Mouse (Mus musculus) lung, adult 2 months (tissue): ENCODE results near the gene Ifitm5. TPM values are rescaled to one million over a fixed set of nuclear protein-coding genes. Genes with fewer than 3 reads are reported as not detected.
A peak's percentile ranks its signal among the peaks of the same experiment; 100 is the strongest.

ENCODE experiments used
- DNase-seq: peaks from one replicate; pipeline ENCODE4 v3.0.0; 2022
- H3K4me1 ChIP-seq: fragments of 200-500 bp; 2 replicates; pipeline ENCODE4 v1.6.1; 2011; ENCODE audit warnings: low read length; ENCODE audit not compliant: control insufficient read depth, insufficient read depth
- H3K4me3 ChIP-seq: fragments of 200-500 bp; replicated peaks from 2 replicates; pipeline ENCODE3; 2011; ENCODE audit warnings: low read depth, mild to moderate bottlenecking, control low read depth, low read length; ENCODE audit errors: extremely low read depth
- CTCF ChIP-seq: fragments of 200-500 bp; IDR thresholded peaks from 2 replicates; pipeline ENCODE4 v1.5.1; 2011; ENCODE audit warnings: mild to moderate bottlenecking, low read length, control low read depth; ENCODE audit not compliant: insufficient read depth
- POLR2A ChIP-seq: fragments of 200-500 bp; IDR thresholded peaks from 2 replicates; pipeline ENCODE4 v1.6.1; 2011; ENCODE audit warnings: low read depth, mild to moderate bottlenecking, control low read depth, low read length, borderline replicate concordance; ENCODE audit errors: extremely low read depth
- WGBS: fragments of 180-500 bp; shearing (Covaris S2); methylation state at CpG from one replicate; pipeline ENCODE4 v1.1.7; 2018; 5-methylcytosine and 5-hydroxymethylcytosine counted together
- polyA plus RNA-seq: library from polyadenylated mRNA; depleted of rRNA; stranded (reverse); fragments of >200 nt; gene quantifications from 2 replicates; pipeline ENCODE4 v1.2.3, GENCODE M21; 2012

Ifitm5 gene
- polyA plus RNA-seq, 1 experiment = 3.2 TPM

DNA sequence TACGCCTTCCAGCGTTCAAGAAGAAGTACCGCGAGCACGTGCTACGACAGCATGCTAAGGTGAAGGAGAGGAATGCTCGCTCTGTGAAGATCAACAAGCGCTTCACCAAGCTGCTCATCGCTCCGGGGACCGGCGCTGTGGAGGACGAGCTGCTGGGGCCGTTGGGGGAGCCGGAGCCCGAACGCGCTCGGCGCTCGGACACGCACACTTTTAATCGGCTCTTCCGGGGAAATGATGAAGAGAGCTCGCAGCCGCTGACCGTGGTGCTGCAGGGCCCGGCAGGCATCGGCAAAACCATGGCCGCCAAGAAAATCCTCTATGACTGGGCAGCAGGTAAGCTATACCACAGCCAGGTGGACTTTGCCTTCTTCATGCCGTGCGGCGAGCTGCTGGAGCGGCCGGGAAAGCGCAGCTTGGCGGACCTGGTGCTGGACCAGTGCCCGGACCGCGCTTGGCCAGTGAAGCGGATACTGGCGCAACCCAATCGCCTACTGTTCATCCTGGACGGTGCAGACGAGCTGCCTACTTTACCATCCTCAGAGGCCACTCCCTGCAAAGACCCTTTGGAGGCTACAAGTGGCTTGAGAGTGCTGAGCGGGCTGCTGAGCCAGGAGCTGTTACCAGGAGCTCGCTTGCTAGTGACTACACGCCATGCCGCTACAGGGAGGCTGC lies 27.6 kb downstream of the Ifitm5 start:
- TF ChIP-seq POLR2A = no peak
- no peak for TF ChIP-seq CTCF
- no peak for DNase-seq
- Histone ChIP-seq H3K4me1 (peaks cover 10% of the 10 kb centered on the region), H3K4me3 (peak overlapping the region; percentile 31)
- under 1% methylated on average over 49 of the region's 49 CpGs for WGBS

DNA sequence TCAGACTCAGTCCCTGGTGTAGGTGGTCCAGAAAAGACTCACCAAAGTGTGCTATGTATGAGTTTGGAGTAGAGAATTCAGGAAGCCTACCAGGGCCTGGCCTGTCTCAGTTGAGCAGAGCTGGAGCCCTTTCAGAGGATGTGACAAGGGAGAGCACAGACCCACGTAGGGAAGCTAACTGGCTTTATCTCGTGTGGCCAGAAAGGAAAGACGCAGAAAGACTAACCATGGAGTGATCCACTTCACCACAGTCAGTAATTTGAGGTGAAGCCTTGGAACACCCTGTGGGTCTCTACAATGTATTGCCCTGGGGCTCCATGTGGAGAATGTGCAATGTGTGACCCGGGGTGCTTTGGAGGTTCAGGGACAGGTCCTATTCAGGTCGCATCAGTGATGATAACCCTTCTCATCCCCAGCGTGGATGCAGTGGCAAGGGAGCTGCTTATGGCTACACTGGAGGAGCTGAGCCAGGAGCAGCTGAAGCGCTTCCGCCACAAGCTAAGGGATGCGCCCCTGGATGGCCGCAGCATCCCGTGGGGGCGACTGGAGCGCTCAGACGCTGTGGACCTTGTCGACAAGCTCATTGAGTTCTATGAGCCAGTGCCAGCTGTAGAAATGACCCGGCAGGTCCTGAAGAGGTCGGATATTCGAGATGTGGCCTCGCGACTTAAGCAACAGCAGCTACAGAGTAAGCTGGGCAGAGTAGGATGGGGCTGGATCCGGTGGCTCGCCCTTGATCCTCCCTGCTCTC lies 28.7 kb downstream of the Ifitm5 start:
- H3K4me3 ChIP-seq = no peak overlapping the region

DNA sequence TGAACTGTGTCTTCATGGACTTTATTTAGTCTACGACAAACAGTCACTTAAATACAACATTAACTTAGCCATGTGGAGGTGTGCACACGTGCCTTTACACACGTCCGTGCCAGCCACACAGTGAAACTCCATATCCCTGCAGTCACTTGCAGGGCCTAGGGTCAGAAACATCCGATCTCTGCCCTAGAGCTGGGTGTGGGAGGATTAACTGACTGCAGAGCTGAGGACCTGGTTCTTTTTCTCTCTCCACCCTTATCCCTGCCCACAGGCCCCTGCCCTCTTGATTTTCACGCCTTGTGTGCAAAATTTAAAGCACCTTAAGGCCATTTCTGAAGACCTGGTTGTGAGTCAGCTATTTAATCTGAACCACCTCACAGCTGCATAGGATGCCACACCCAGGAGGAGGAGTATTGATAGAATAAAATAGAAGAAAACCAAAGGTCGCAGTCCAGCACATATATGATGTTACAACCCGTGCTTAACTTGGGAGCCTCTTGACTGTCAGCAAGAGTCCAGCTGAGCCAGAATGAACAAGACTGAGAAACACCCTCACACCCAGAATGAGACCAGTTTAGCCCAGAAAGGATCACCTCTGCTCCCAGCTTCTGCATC lies 29.6 kb downstream of the Ifitm5 start, which contains the start of gene Nlrp6:
Gene Nlrp6 (plus strand): TSS at position 485 of the 612 bp plus-strand sequence.
- no peak for TF ChIP-seq POLR2A
- peaks cover 10% of the 10 kb centered on the region for H3K4me1 ChIP-seq
- DNase-seq = no peak
- WGBS = 74% methylated on average over 8 of the region's 8 CpGs
- H3K4me3 ChIP-seq = no peak within 1 kb of the TSS

More for the DNA sequence above, 28.7 kb downstream of the Ifitm5 start:
- TF ChIP-seq POLR2A (no peak), CTCF (no peak)
- 31% methylated on average over 22 of the region's 22 CpGs for WGBS
- H3K4me1 ChIP-seq = peaks cover 10% of the 10 kb centered on the region
- DNase-seq = no peak

DNA sequence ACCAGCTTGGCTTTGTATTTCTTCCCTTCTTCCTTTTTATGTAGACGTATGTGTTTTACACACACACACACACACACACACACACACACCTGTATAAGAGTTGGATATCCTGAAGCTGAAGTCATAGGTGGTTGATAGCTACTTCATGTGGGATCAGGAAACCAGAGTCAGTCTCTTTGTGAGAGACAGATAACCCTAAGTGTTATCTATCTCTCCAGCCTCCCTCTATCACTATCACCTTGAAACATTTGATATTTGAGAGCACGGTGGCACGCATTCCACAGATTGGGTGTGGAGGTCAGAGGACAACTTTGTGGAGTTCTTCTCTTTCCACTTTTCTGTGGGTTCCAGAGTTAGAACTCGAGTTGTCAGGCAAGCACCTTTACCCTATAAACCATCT lies 30.2 kb downstream of the Ifitm5 start:
- 51% methylated on average over 4 of the region's 4 CpGs for whole genome bisulfite sequencing
- Histone ChIP-seq H3K4me1 (peaks cover 10% of the 10 kb centered on the region), H3K4me3 (no peak overlapping the region)
- no peak for TF ChIP-seq POLR2A
- TF ChIP-seq CTCF = no peak
- DNase-seq = no peak

DNA sequence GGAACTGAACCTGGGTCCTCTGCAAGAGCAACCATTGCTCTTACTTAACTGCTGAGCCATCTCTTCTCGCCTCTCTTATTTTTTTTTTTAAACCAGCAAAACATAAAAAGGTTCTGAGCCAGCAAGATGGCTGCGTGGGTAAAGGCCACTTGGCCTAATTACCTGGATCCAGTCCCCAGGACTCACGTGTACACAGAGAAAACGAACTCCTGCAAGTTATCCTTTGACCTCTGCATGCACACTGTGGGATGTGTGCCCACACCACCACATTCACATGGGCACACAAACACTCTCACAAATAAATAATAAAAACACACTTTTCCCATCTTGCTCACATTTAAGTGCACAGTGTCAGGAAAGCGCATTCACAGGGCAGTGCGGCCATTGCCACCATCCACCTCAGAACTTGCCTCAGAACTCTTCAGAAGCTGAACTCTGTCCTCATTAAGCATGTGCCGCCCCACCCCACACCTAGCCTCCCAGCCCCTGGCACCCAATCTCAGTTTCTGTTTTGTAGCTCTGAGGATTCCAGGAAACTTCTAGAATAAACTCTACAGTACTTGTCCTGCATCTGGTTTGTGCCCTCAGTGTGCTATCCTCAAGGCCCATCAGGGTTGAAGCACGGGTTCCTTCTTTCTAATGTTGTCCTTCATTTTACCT lies 35.9 kb downstream of the Ifitm5 start:
- TF ChIP-seq POLR2A (no peak), CTCF (no peak)
- DNase-seq = no peak
- Histone ChIP-seq H3K4me3 (no peak overlapping the region), H3K4me1 (no peaks in the 10 kb centered on the region)
- 84% methylated on average over 8 of the region's 8 CpGs for WGBS

DNA sequence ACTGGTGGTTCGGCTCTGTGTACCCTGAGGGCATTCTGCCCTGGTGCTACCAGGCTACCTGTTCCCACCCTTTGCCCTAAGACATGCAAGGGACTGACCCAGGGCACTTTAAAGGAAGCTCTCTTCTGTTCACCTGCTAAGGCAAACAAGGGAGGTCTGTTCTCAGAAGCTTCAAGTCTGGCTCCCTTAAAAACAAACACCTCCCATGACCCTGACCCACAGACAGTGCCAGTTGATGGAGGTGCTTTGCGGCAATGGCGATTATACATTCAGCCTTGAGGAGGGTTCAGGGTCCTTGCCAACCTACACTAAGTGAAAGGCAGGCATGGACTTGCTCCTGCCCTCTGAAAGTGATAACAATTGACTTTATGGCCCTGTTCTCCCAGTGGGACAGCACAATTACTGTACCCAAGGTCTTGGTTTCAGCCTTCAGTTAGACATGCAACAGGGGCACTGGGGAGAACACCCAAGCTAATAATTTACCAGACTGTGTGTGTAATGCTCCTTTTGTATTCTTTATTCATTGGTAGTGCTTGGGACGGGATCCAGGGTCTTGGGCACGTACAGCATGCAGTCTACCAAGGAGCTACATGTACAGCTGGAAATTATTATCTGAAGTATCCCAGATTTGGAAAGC lies 37.1 kb downstream of the Ifitm5 start:
- WGBS = 62% methylated on average over 5 of the region's 5 CpGs
- no peak for TF ChIP-seq POLR2A
- no peak for TF ChIP-seq CTCF
- H3K4me1 ChIP-seq = peaks cover 3% of the 10 kb centered on the region
- DNase-seq = no peak
- H3K4me3 ChIP-seq = no peak overlapping the region

DNA sequence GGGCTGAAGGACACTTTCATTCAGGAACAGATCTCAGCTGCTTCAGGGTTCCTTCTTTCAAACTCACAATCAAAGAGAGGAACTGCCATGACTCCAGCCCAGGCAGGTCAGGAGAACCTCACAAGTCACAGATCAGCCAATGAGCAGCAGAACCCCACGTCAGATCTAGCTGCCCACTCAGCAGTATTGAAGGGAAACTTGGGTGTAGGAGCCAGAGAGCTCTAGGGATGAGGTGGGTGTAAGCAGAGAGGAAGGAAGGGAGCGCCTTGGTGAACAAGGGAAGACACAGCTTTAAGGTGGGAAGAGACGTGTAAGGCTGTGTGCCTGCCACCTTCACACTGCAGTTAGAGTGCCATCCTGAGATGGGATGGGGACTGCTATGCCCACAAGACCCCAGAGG lies 37.8 kb downstream of the Ifitm5 start:
- Histone ChIP-seq H3K4me1 (peaks cover 3% of the 10 kb centered on the region), H3K4me3 (no peak overlapping the region)
- no peak for TF ChIP-seq POLR2A
- TF ChIP-seq CTCF = no peak
- WGBS = 52% methylated on average over 3 of the region's 3 CpGs
- no peak for DNase-seq

DNA sequence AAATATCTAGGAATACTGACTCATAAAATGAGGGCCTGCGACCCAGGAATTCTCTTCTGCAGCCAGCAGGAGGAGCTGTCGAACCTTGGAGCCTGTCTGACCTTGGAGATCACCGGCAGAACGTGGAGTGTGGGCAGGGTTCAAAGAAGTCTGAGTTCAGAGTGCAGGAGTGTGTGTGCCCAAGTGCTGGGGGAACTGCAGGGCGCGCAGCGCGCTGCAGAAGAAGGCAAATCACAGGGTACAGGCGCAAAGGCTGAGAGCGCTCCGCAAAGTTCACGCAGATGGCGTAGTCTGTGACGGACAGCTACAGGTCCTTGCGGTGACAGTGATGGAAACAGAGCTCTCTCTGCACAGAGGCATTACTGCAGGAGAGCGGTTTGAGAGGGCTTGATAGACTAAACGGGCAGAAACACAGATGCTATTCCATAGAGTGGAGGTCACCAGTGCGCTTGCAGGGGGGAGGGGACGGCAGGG lies 41.4 kb downstream of the Ifitm5 start:
- H3K4me3 ChIP-seq = peak overlapping the region; percentile 38
- H3K4me1 ChIP-seq = peaks cover 3% of the 10 kb centered on the region
- peak; percentile 78 for DNase-seq
- 2% methylated on average over 19 of the region's 19 CpGs for WGBS
- peak; percentile 92 for TF ChIP-seq CTCF
- no peak for TF ChIP-seq POLR2A

DNA sequence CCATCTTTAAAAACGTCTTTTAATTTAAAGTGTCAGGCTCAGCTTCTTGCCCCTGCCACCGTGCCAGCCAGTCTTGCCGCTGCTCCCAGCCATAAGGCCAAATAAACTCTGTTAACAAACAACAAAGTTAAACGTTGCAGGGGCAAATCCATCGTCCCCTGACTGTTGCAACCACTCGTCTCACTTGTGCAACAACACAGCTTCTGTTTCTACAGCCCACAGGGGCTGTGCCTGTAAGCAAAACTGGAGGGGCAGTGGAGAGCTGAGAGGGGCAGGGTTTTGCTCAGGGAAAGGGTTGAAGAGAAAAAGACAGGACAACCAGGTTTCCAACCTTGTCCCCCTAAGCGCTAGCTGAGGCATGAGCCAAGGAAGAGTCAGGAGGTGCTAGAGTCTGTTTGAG lies 41.9 kb downstream of the Ifitm5 start:
- no peak for TF ChIP-seq POLR2A
- TF ChIP-seq CTCF = no peak
- H3K4me3 ChIP-seq = no peak overlapping the region
- H3K4me1 ChIP-seq = peaks cover 3% of the 10 kb centered on the region
- WGBS = 40% methylated on average over 7 of the region's 7 CpGs
- no peak for DNase-seq
